Mouse (Mus musculus) hindbrain, postnatal 0 days (tissue): ENCODE results near the gene Farsa. TPM values are rescaled to one million over a fixed set of nuclear protein-coding genes. Genes with fewer than 3 reads are reported as not detected.
A peak's percentile ranks its signal among the peaks of the same experiment; 100 is the strongest.

ENCODE experiments used
- ATAC-seq: fragments of 200-750 bp; cut with Nextera tagmentation; 2 replicates; pipeline ENCODE4 v1.8.0; 2017; ENCODE audit warnings: mild to moderate bottlenecking, moderate TSS enrichment, moderate library complexity
- DNase-seq: peaks from one replicate; pipeline ENCODE4 v3.0.0-alpha.2; 2015; ENCODE audit warnings: low spot score
- H3K27ac ChIP-seq: fragments of 300-500 bp; sonication (generic); 2 replicates; pipeline ENCODE4 v1.5.1; 2014; ENCODE audit warnings: mild to moderate bottlenecking
- H3K27me3 ChIP-seq: fragments of 300-500 bp; sonication (generic); 2 replicates; pipeline ENCODE4 v1.6.1; 2014; ENCODE audit warnings: low read length, mixed read lengths; ENCODE audit not compliant: insufficient read depth
- H3K36me3 ChIP-seq: fragments of 300-500 bp; sonication (generic); 2 replicates; pipeline ENCODE4 v1.6.1; 2014; ENCODE audit warnings: low read length, mixed read lengths; ENCODE audit not compliant: insufficient read depth
- H3K4me1 ChIP-seq: fragments of 300-500 bp; sonication (generic); 2 replicates; pipeline ENCODE4 v1.6.1; 2014; ENCODE audit warnings: antibody characterized with exemption, low read length, mixed read lengths; ENCODE audit not compliant: insufficient read depth
- H3K4me2 ChIP-seq: fragments of 300-500 bp; sonication (generic); 2 replicates; pipeline ENCODE4 v1.6.1; 2014; ENCODE audit warnings: low read depth, mild to moderate bottlenecking, low read length, moderate library complexity, mixed read lengths
- H3K4me3 ChIP-seq: fragments of 300-500 bp; sonication (generic); 2 replicates; pipeline ENCODE4 v1.5.1; 2014; ENCODE audit warnings: low read length
- H3K9ac ChIP-seq: fragments of 300-500 bp; sonication (generic); replicated peaks from 2 replicates; pipeline ENCODE4 v1.6.1; 2014; ENCODE audit warnings: mild to moderate bottlenecking, low read length, moderate library complexity, mixed read lengths
- H3K9me3 ChIP-seq: fragments of 300-500 bp; sonication (generic); 2 replicates; pipeline ENCODE4 v1.6.1; 2016; ENCODE audit warnings: low read length, mixed read lengths
- CTCF ChIP-seq: IDR thresholded peaks from 2 replicates; pipeline ENCODE4 v1.5.1; 2016; ENCODE audit warnings: antibody characterized with exemption, control low read depth, low read depth
- whole genome bisulfite sequencing: fragments of 180-500 bp; shearing (Covaris S2); extraction: QIAGEN DNeasy Blood & Tissue Kit; methylation state at CpG from one replicate; pipeline ENCODE4 v1.1.7; 2014; 5-methylcytosine and 5-hydroxymethylcytosine counted together
- polyA plus RNA-seq: library from polyadenylated mRNA; unstranded; fragments of >200 nt; fragmentation: Nextera tagmentation; extraction: Ambion mirVana; gene quantifications from 2 replicates; pipeline ENCODE4 v1.2.1, GENCODE M21; 2015
- total RNA-seq: library from RNA; depleted of rRNA; stranded (reverse); fragments of >200 nt; gene quantifications from 2 replicates; pipeline ENCODE4 v1.2.3, GENCODE M21; 2014

The Farsa gene
- total and polyA plus RNA-seq, 2 experiments from 2014 or later = 86.1 to 89.8 TPM

DNA sequence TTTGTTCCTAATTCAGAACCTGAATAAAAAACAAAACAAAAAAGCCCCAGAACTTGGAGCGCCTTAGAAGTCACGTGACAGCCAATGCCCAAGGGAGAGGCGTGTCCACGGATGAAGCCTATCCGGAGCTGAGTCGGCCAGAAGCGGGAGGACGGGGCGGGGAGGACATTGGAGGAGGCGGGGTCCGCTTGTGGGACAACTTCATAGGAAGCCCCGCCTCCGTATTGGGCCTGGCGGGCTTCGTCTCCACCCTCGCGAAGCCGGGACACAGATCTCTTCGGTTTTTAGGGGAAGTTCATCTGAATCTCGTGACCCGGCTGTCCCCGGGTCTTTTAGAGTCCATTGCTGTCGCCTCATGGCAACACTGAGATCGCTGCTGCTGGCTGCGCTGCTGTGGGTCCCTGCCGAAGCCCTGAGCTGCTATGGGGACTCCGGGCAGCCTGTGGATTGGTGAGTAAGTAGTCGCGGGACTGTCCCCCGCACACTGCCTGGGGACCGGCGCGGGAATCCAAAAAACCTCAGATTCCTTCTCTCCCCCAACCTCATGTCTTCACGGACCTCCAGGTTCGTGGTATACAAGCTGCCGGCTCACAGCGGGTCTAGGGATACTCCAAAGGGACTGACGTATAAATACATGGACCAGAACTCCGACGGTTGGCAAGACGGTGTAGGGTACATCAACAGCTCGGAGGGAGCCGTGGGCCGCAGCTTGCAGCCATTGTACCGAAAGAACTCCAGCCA lies 51.8 kb downstream of the Farsa start, which contains the start of gene Dnase2a:
TSS of gene Dnase2a (plus strand) at position 140 of the 741 bp plus-strand sequence.
- 3% methylated on average over 43 of the region's 45 CpGs for WGBS
- DNase-seq (peak; percentile 95), ATAC-seq (peak; percentile 86)
- H3K4me3 ChIP-seq = peak within 1 kb of the TSS; percentile 37
- H3K27me3 ChIP-seq = no peaks in the 10 kb centered on the region
- no peak within 1 kb of the TSS for H3K27ac ChIP-seq
- TF ChIP-seq CTCF = no peak
- peak within 1 kb of the TSS; percentile 51 for H3K9ac ChIP-seq
- 0 out of 2 replicates have a peak, but pooled peaks cover under 1% of the 10 kb centered on the region for H3K4me1 ChIP-seq
- no peaks in the 10 kb centered on the region for H3K9me3 ChIP-seq
- peaks cover 21% of the 10 kb centered on the region; the same call in 1 of the 2 replicates for H3K36me3 ChIP-seq
- H3K4me2 ChIP-seq = peak within 1 kb of the TSS; percentile 66

DNA sequence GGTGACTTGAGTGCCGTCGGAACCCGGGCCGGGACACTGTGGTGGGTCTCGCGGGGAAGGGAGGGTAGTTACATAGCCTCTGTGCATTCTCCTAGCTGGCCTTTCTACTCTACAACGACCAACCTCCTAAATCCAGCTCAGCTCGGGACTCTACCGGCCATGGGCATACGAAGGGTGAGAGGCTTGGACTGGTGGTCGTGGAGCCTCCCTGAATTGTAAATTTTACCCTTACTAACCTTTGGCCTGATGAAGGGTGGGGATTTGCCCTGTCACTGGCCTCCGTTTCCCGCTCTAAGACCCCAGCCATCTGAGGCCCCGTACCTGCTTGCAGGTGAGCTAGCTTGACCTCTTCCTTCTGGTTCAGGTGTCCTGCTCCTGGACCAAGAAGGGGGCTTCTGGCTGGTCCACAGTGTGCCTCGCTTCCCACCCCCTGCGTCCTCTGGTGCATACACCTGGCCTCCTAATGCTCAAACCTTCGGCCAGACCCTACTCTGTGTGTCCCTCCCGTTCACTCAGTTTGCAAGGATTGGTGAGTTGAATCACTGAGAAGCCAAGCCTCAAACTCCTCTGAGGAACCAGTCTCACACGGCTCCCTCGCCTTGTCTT lies 52.5 kb downstream of the Farsa start:
- no peak overlapping the region for H3K27ac ChIP-seq
- 54% methylated on average over 20 of the region's 20 CpGs for WGBS

DNA sequence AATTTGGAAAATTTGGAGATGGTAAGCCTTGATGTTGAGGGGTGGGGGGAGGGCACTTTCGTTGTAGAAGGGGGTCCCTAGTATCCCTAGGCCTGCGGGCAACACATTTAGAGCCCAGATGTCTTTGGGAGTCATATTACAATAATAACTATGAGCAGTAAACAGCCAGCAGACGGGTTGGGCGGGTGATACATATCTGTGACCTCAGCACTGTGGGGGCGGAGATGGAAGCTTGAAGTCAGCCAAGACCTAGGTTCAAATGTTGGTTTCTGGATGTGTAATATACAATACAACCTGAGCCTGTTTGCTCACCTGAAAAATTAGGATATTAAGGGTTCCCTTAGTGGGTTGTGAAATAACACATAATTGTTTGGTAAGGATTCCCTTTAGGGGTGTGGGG lies 53.2 kb downstream of the Farsa start:
- H3K9ac ChIP-seq = no peak overlapping the region
- DNase-seq = no peak
- ATAC-seq = no peak
- TF ChIP-seq CTCF = no peak
- no peak overlapping the region for H3K27ac ChIP-seq
- WGBS = 86% methylated on average over 5 of the region's 5 CpGs
- no peaks in the 10 kb centered on the region for H3K9me3 ChIP-seq
- H3K4me1 ChIP-seq = no peaks in the 10 kb centered on the region
- H3K36me3 ChIP-seq = peaks cover 21% of the 10 kb centered on the region; the same call in 1 of the 2 replicates
- no peak overlapping the region for H3K4me3 ChIP-seq
- H3K27me3 ChIP-seq = no peaks in the 10 kb centered on the region
- H3K4me2 ChIP-seq = no peak overlapping the region

More for the DNA sequence above, 52.5 kb downstream of the Farsa start:
- ATAC-seq (peak; percentile 6; the same call in 1 of the 2 replicates), DNase-seq (no peak)
- H3K9me3 ChIP-seq = no peaks in the 10 kb centered on the region
- TF ChIP-seq CTCF = no peak
- peak overlapping the region; percentile 37 for H3K4me3 ChIP-seq
- peak overlapping the region; percentile 66 for H3K4me2 ChIP-seq
- no peaks in the 10 kb centered on the region for H3K27me3 ChIP-seq
- H3K36me3 ChIP-seq = peaks cover 21% of the 10 kb centered on the region; the same call in 1 of the 2 replicates
- H3K9ac ChIP-seq = peak overlapping the region; percentile 51
- no peaks in the 10 kb centered on the region for H3K4me1 ChIP-seq

DNA sequence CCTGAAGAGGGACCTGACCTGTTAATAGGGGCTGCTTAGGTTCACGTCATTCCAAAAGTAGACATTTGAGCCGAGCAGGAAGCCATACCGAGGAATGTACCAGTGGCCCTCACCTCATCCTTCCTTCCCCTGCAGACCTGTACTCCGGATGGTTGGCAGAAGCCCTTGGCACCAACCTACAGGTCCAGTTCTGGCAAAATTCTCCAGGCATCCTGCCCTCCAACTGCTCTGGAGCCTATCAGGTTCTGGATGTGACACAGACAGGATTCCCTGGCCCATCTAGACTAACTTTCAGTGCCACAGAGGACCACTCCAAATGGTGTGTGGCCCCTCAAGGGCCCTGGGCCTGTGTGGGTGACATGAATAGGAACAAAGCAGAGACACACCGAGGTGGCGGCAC lies 53.8 kb downstream of the Farsa start:
- Histone ChIP-seq H3K4me3 (no peak overlapping the region), H3K4me1 (no peaks in the 10 kb centered on the region), H3K9me3 (no peaks in the 10 kb centered on the region), H3K4me2 (no peak overlapping the region), H3K9ac (no peak overlapping the region), H3K27ac (no peak overlapping the region), H3K36me3 (peaks cover 22% of the 10 kb centered on the region; the same call in 1 of the 2 replicates), H3K27me3 (no peaks in the 10 kb centered on the region)
- ATAC-seq = no peak
- 86% methylated on average over 6 of the region's 6 CpGs for WGBS
- DNase-seq = no peak
- no peak for TF ChIP-seq CTCF

DNA sequence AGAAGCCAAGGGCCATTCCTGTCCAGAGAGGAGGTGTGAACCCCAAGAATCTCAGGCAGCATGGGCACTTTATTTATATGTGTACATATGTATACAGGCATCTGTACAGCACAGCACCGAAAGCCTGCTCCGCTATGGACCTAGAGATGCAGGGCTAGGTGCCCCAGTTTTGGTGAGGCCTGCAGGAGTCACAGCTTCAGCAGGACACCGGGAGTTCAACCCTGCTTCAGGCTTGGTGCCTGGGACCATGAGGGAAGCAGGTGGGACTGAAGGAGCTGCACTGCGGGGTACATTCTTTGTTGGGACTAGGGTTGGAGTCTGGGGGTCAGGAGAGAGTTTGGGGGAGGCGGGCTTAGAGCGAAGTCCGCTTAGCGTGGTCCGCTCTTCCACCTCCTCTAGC lies 55.1 kb downstream of the Farsa start:
- 83% methylated on average over 9 of the region's 9 CpGs for WGBS
- H3K4me3 ChIP-seq = no peak overlapping the region
- no peaks in the 10 kb centered on the region for H3K4me1 ChIP-seq
- H3K36me3 ChIP-seq = peaks cover 35% of the 10 kb centered on the region
- no peak for DNase-seq
- no peak overlapping the region for H3K27ac ChIP-seq
- no peaks in the 10 kb centered on the region for H3K9me3 ChIP-seq
- H3K27me3 ChIP-seq = no peaks in the 10 kb centered on the region
- no peak for TF ChIP-seq CTCF
- no peak overlapping the region for H3K4me2 ChIP-seq
- ATAC-seq = no peak
- H3K9ac ChIP-seq = no peak overlapping the region

DNA sequence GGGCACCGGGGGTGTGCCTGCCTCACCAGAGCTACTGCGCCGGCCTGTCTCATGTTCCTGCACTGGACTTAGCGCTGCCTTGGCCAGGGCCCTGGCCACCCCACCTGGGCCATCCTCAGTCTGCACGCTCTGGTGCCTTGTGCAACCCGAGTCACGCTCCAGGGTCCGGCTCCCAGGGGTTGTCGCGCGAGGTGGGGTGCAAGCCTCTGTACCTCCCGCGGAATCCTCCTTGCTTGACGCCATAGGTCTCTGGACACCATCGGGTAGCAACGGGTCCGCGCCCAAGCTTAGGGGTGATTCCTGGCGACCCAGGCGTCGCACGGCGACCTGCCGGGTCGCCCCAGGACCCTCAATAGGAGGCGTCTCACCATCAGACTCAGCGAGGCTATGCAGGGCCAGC lies 55.6 kb downstream of the Farsa start:
- 29% methylated on average over 27 of the region's 27 CpGs for WGBS
- no peak overlapping the region for H3K4me3 ChIP-seq
- no peaks in the 10 kb centered on the region for H3K27me3 ChIP-seq
- no peaks in the 10 kb centered on the region for H3K4me1 ChIP-seq
- TF ChIP-seq CTCF = no peak
- no peak overlapping the region for H3K27ac ChIP-seq
- H3K9me3 ChIP-seq = no peaks in the 10 kb centered on the region
- no peak overlapping the region for H3K9ac ChIP-seq
- DNase-seq (no peak), ATAC-seq (no peak)
- H3K36me3 ChIP-seq = peaks cover 38% of the 10 kb centered on the region
- H3K4me2 ChIP-seq = peak overlapping the region; percentile 51; the same call in 1 of the 2 replicates
